Mouse (Mus musculus): Measurements from ENCODE around the gene Hk1. TPM values are rescaled to one million over a fixed set of nuclear protein-coding genes. Genes with fewer than 3 reads are reported as not detected.
A peak's percentile ranks its signal among the peaks of the same experiment; 100 is the strongest.

Gene Hk1
- total and polyA plus RNA-seq, 3 experiments, result 192 to 740 (median 441) TPM

- TF ChIP-seq CHD2 (IDR thresholded peaks at IDR 0.05; ENCODE audit: low read length) (no peak), MEF2A (IDR thresholded peaks at IDR 0.05; ENCODE audit: extremely low read depth, insufficient replicate concordance, low read depth, low read length, poor library complexity, severe bottlenecking) (no peak), MXI1 (IDR thresholded peaks at IDR 0.05; ENCODE audit: low read depth, low read length) (peak; percentile 58)
These were observed 40.3 kb downstream of the Hk1 start (continued) for GRCm38 (mm10) chr10:62339211-62340094.

GRCm38 (mm10) chr10:62338626-62339025 is 41.1 kb downstream of the Hk1 start:
- H3K9ac ChIP-seq (ENCODE audit: control insufficient read depth, low read depth, low read length, poor library complexity, severe bottlenecking), result peak overlapping the region; percentile 66

GRCm38 (mm10) chr10:62338176-62338575 is 41.5 kb downstream of the Hk1 start:
- H3K4me3 ChIP-seq (ENCODE audit: control insufficient read depth in 1 of 2, insufficient read depth in 1 of 2, low read depth in 2 of 2, low read length in 2 of 2), result no peak overlapping the region
- peak; percentile 6 for DNase-seq (ENCODE audit: low read depth, low spot score)
- peaks cover 7 to 52% of the 10 kb centered on the region in 2 experiments for H3K4me1 ChIP-seq (ENCODE audit: control insufficient read depth in 1 of 2, insufficient read depth in 2 of 2, low read length in 2 of 2)
- H3K27me3 ChIP-seq (ENCODE audit: control insufficient read depth in 1 of 2, insufficient read depth in 2 of 2, low read length in 2 of 2), result no peaks in the 10 kb centered on the region
- H3K79me2 ChIP-seq (ENCODE audit: control insufficient read depth, insufficient read depth, low read length, poor library complexity), result peaks cover 46% of the 10 kb centered on the region
- no peak for TF ChIP-seq UBTF (IDR thresholded peaks at IDR 0.05; ENCODE audit: borderline replicate concordance, insufficient read depth, low read depth, low read length)
- TF ChIP-seq MEF2A (IDR thresholded peaks at IDR 0.05; ENCODE audit: extremely low read depth, insufficient replicate concordance, low read depth, low read length, poor library complexity, severe bottlenecking), result no peak
- TF ChIP-seq GABPA (IDR thresholded peaks at IDR 0.05; ENCODE audit: low read depth, low read length), result no peak
- no peak for TF ChIP-seq EP300 (IDR thresholded peaks at IDR 0.05; ENCODE audit: low read depth in 1 of 2, low read length in 2 of 2)
- TF ChIP-seq RAD21 (IDR thresholded peaks at IDR 0.05; ENCODE audit: low read depth, low read length), result no peak
- TF ChIP-seq HCFC1 (IDR thresholded peaks at IDR 0.05; ENCODE audit: low read depth, low read length), result no peak
- TF ChIP-seq MAFK (IDR thresholded peaks at IDR 0.05; ENCODE audit: borderline replicate concordance, low read depth, low read length), result no peak
- no peak for TF ChIP-seq BHLHE40 (IDR thresholded peaks at IDR 0.05; ENCODE audit: borderline replicate concordance, low read depth, low read length)
- TF ChIP-seq NRF1 (IDR thresholded peaks at IDR 0.05; ENCODE audit: insufficient read depth, low read depth, low read length, poor library complexity, severe bottlenecking), result no peak
- TF ChIP-seq MAZ (IDR thresholded peaks at IDR 0.05; ENCODE audit: low read depth, low read length), result no peak
- no peak for TF ChIP-seq ZC3H11A (IDR thresholded peaks at IDR 0.05; ENCODE audit: low read depth, low read length)
- no peak for TF ChIP-seq MXI1 (IDR thresholded peaks at IDR 0.05; ENCODE audit: low read depth, low read length)
- TF ChIP-seq CHD1 (IDR thresholded peaks at IDR 0.05; ENCODE audit: low read depth, low read length), result no peak
- TF ChIP-seq NELFE (IDR thresholded peaks at IDR 0.05; ENCODE audit: low read depth, low read length), result no peak
- no peak for TF ChIP-seq USF1 (IDR thresholded peaks at IDR 0.05; ENCODE audit: low read depth, low read length)
- TF ChIP-seq JUND (IDR thresholded peaks at IDR 0.05; ENCODE audit: low read depth, low read length), result no peak
- peaks cover 0 to 34% of the 10 kb centered on the region in 2 experiments; a peak in 2 of 4 replicates for H3K36me3 ChIP-seq (ENCODE audit: control insufficient read depth in 1 of 2, insufficient read depth in 2 of 2, low read length in 2 of 2)
- H3K9me3 ChIP-seq (replicated peaks; ENCODE audit: insufficient read depth, low read length), result no peaks in the 10 kb centered on the region
- no peak overlapping the region for H3K27ac ChIP-seq (ENCODE audit: control insufficient read depth, low read depth, low read length)
- H3K9ac ChIP-seq (ENCODE audit: control insufficient read depth, low read depth, low read length, poor library complexity, severe bottlenecking), result no peak overlapping the region

More at GRCm38 (mm10) chr10:62338626-62339025, 41.1 kb downstream of the Hk1 start:
- TF ChIP-seq ZMIZ1 (IDR thresholded peaks at IDR 0.05; ENCODE audit: low read depth, low read length) (no peak), POLR2AphosphoS5 (IDR thresholded peaks at IDR 0.05; ENCODE audit: borderline replicate concordance, low read depth, low read length) (no peak), POLR2AphosphoS2 (IDR thresholded peaks at IDR 0.05; ENCODE audit: low read length) (no peak), SMC3 (IDR thresholded peaks at IDR 0.05; ENCODE audit: low read depth, low read length) (no peak), E2F4 (IDR thresholded peaks at IDR 0.05; ENCODE audit: borderline replicate concordance, low read depth, low read length) (no peak), CHD2 (IDR thresholded peaks at IDR 0.05; ENCODE audit: low read length) (no peak), RCOR1 (IDR thresholded peaks at IDR 0.05; ENCODE audit: low read depth, low read length) (no peak), ZC3H11A (IDR thresholded peaks at IDR 0.05; ENCODE audit: low read depth, low read length) (no peak), TCF12 (IDR thresholded peaks at IDR 0.05; ENCODE audit: low read depth, low read length) (no peak), MXI1 (IDR thresholded peaks at IDR 0.05; ENCODE audit: low read depth, low read length) (no peak), HCFC1 (IDR thresholded peaks at IDR 0.05; ENCODE audit: low read depth, low read length) (no peak), BHLHE40 (IDR thresholded peaks at IDR 0.05; ENCODE audit: borderline replicate concordance, low read depth, low read length) (no peak), MAZ (IDR thresholded peaks at IDR 0.05; ENCODE audit: low read depth, low read length) (no peak), SIN3A (IDR thresholded peaks at IDR 0.05; ENCODE audit: low read length) (no peak), POLR2A (IDR thresholded peaks at IDR 0.05; ENCODE audit: control insufficient read depth in 1 of 2, insufficient read depth in 1 of 2, low read depth in 1 of 2, low read length in 2 of 2, poor library complexity in 1 of 2) (no peak), ZKSCAN1 (IDR thresholded peaks at IDR 0.05; ENCODE audit: low read depth, low read length) (no peak), NELFE (IDR thresholded peaks at IDR 0.05; ENCODE audit: low read depth, low read length) (no peak), TBP (IDR thresholded peaks at IDR 0.05; ENCODE audit: low read depth, low read length) (no peak)
- DNase-seq (ENCODE audit: low read depth, low spot score), result peak; percentile 24
- no peaks in the 10 kb centered on the region for H3K27me3 ChIP-seq (ENCODE audit: control insufficient read depth in 1 of 2, insufficient read depth in 2 of 2, low read length in 2 of 2)
- H3K4me1 ChIP-seq (ENCODE audit: control insufficient read depth in 1 of 2, insufficient read depth in 2 of 2, low read length in 2 of 2), result peaks cover 9 to 54% of the 10 kb centered on the region in 2 experiments
- peaks cover 44% of the 10 kb centered on the region for H3K79me2 ChIP-seq (ENCODE audit: control insufficient read depth, insufficient read depth, low read length, poor library complexity)
- no peak overlapping the region for H3K27ac ChIP-seq (ENCODE audit: control insufficient read depth, low read depth, low read length)
- no peaks in the 10 kb centered on the region for H3K9me3 ChIP-seq (replicated peaks; ENCODE audit: insufficient read depth, low read length)
- peaks cover 0 to 38% of the 10 kb centered on the region in 2 experiments; a peak in 2 of 4 replicates for H3K36me3 ChIP-seq (ENCODE audit: control insufficient read depth in 1 of 2, insufficient read depth in 2 of 2, low read length in 2 of 2)
- peak overlapping the region; percentile 68 to 90 for H3K4me3 ChIP-seq (ENCODE audit: control insufficient read depth in 1 of 2, insufficient read depth in 1 of 2, low read depth in 2 of 2, low read length in 2 of 2)
